Mouse (Mus musculus) small intestine, adult 2 months (tissue): ENCODE data around the gene Creb3l4. TPM values are rescaled to one million over a fixed set of nuclear protein-coding genes. Genes with fewer than 3 reads are reported as not detected.

Experiments used
- H3K27ac ChIP-seq: fragments of 200-500 bp; 2 replicates; pipeline ENCODE4 v1.5.1; 2012; ENCODE audit warnings: low read depth, low read length, control low read depth, inconsistent platforms; ENCODE audit not compliant: insufficient read depth
- H3K27me3 ChIP-seq: fragments of 200-500 bp; 2 replicates; pipeline ENCODE4 v1.6.1; 2012; ENCODE audit warnings: mild to moderate bottlenecking, moderate library complexity, low read length, inconsistent platforms; ENCODE audit not compliant: control insufficient read depth, insufficient read depth
- H3K36me3 ChIP-seq: fragments of 200-500 bp; 2 replicates; pipeline ENCODE4 v1.6.1; 2012; ENCODE audit warnings: mild to moderate bottlenecking, low read length, control low read depth, inconsistent platforms; ENCODE audit not compliant: control insufficient read depth, insufficient read depth
- H3K4me1 ChIP-seq: fragments of 200-500 bp; 2 replicates; pipeline ENCODE4 v1.6.1; 2012; ENCODE audit warnings: low read length, inconsistent platforms, mixed read lengths; ENCODE audit not compliant: control insufficient read depth, insufficient read depth, insufficient read length
- H3K4me3 ChIP-seq: fragments of 200-500 bp; 2 replicates; pipeline ENCODE4 v1.5.1; 2012; ENCODE audit warnings: low read depth, mild to moderate bottlenecking, control low read depth, inconsistent platforms, low read length, moderate library complexity
- CTCF ChIP-seq: fragments of 200-500 bp; IDR thresholded peaks from 2 replicates; pipeline ENCODE4 v1.5.1; 2012; ENCODE audit warnings: low read depth, mild to moderate bottlenecking, control low read depth, inconsistent platforms, low read length, moderate library complexity, mixed read lengths; ENCODE audit not compliant: insufficient replicate concordance, insufficient read length; ENCODE audit errors: extremely low read depth
- POLR2A ChIP-seq: fragments of 200-500 bp; IDR thresholded peaks from 2 replicates; pipeline ENCODE4 v1.6.1; 2012; ENCODE audit warnings: low read depth, mild to moderate bottlenecking, control low read depth, inconsistent platforms, low read length, moderate library complexity
- WGBS: fragments of 180-500 bp; shearing (Covaris S2); methylation state at CpG from one replicate; pipeline ENCODE4 v1.1.7; 2018; 5-methylcytosine and 5-hydroxymethylcytosine counted together
- polyA plus RNA-seq: library from polyadenylated mRNA; depleted of rRNA; stranded (reverse); fragments of >200 nt; gene quantifications from 2 replicates; pipeline ENCODE4 v1.2.3, GENCODE M21; 2012

The Creb3l4 gene
- polyA plus RNA-seq, 1 experiment, result 7.0 TPM

GRCm38 (mm10) chr3:90224331-90224730 lies 19.0 kb downstream of the Creb3l4 start:
- Histone ChIP-seq H3K4me3 (no peak overlapping the region), H3K27ac (no peak overlapping the region), H3K36me3 (0 out of 2 replicates have a peak, but pooled peaks cover 1% of the 10 kb centered on the region), H3K4me1 (peaks cover 2% of the 10 kb centered on the region; the same call in 1 of the 2 replicates), H3K27me3 (no peaks in the 10 kb centered on the region)
- no peak for TF ChIP-seq POLR2A
- TF ChIP-seq CTCF, result no peak
- 80% methylated on average over 10 of the region's 10 CpGs for WGBS

DNA sequence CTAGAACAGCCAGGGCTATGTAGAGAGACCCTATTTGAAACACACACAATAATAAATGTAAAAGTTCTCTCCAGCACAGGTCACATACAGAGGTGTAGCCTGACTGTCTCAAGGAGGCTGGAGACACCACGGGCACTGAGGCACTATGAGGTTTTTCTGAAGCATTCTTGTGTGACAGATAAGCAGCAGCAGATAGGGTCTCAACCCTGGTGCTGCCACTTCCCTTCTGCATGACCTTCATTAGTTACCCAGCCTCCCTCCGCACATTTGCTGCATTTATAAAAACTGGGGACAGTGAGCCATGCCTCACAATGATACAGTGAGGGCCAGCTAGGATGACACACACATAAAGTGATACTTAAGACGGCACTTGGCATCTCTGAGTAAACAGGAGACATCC lies 20.4 kb downstream of the Creb3l4 start:
- WGBS, result 85% methylated on average over 3 of the region's 3 CpGs
- no peak for TF ChIP-seq POLR2A
- no peak for TF ChIP-seq CTCF
- H3K36me3 ChIP-seq, result 0 out of 2 replicates have a peak, but pooled peaks cover 1% of the 10 kb centered on the region
- no peaks in the 10 kb centered on the region for H3K27me3 ChIP-seq
- H3K4me1 ChIP-seq, result peaks cover 2% of the 10 kb centered on the region; the same call in 1 of the 2 replicates
- H3K4me3 ChIP-seq, result no peak overlapping the region
- H3K27ac ChIP-seq, result no peak overlapping the region

DNA sequence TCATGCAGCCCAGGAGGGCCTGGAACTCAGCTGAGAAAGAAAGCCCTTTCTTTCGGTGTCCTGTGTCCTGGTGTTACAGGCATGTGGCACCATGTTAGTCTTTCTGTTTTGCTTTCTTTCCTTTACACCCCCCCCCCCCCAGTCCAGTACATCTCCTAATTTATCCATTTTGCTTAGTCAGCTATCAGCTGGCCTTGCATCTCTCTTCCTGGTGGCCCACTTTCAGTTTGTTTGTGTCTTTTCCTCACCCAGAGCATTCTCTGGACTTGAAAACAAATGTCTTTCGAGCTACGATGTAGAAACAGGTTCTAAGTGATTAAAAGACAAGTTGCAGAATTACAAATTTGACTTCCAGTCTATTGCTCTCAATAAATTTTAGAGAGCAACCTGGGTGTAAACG lies 20.9 kb downstream of the Creb3l4 start:
- Histone ChIP-seq H3K36me3 (0 out of 2 replicates have a peak, but pooled peaks cover 1% of the 10 kb centered on the region), H3K4me3 (no peak overlapping the region), H3K4me1 (peaks cover 2% of the 10 kb centered on the region; the same call in 1 of the 2 replicates), H3K27me3 (no peaks in the 10 kb centered on the region), H3K27ac (no peak overlapping the region)
- WGBS, result 77% methylated on average over 4 of the region's 4 CpGs
- TF ChIP-seq POLR2A (no peak), CTCF (no peak)

- Histone ChIP-seq H3K27ac (no peak overlapping the region), H3K4me3 (no peak overlapping the region), H3K36me3 (0 out of 2 replicates have a peak, but pooled peaks cover 1% of the 10 kb centered on the region), H3K27me3 (no peaks in the 10 kb centered on the region), H3K4me1 (peaks cover 2% of the 10 kb centered on the region; the same call in 1 of the 2 replicates)
- WGBS, result 26% methylated on average over 5 of the region's 5 CpGs
- TF ChIP-seq POLR2A, result no peak
- TF ChIP-seq CTCF, result no peak
Observed at GRCm38 (mm10) chr3:90221123-90221522, 22.2 kb downstream of the Creb3l4 start.

GRCm38 (mm10) chr3:90220531-90220951 lies 22.8 kb downstream of the Creb3l4 start:
- H3K4me1 ChIP-seq, result peaks cover 2% of the 10 kb centered on the region; the same call in 1 of the 2 replicates
- TF ChIP-seq POLR2A (no peak), CTCF (peak; percentile 6; the same call in 1 of the 2 replicates)
- 1% methylated on average over 20 of the region's 20 CpGs for WGBS
- H3K4me3 ChIP-seq, result peak overlapping the region; percentile 90
- H3K27me3 ChIP-seq, result no peaks in the 10 kb centered on the region
- 0 out of 2 replicates have a peak, but pooled peaks cover 1% of the 10 kb centered on the region for H3K36me3 ChIP-seq
- H3K27ac ChIP-seq, result peak overlapping the region; percentile 74

DNA sequence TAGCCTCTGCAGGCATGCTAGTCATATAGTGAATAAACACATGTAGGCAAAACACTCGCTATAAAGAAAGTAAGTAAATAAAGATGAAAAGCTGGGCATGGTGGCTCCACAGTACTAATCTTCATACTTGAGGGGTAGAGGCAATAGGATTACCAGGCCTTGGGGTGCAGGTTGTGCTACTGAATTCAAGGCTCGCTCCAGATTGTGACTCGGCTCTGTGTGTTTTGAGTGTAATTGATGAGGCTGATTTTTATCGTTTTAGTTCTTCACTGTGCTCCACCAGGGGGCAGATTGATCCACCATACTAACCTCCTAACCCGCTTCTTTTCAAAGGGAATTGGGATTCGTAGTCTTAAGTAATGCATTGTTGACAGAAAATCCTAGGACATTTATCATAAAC lies 23.2 kb downstream of the Creb3l4 start:
- Histone ChIP-seq H3K27ac (peak overlapping the region; percentile 74), H3K4me1 (peaks cover 2% of the 10 kb centered on the region; the same call in 1 of the 2 replicates), H3K36me3 (0 out of 2 replicates have a peak, but pooled peaks cover under 1% of the 10 kb centered on the region), H3K27me3 (no peaks in the 10 kb centered on the region), H3K4me3 (no peak overlapping the region)
- TF ChIP-seq POLR2A (no peak), CTCF (peak; percentile 13; the same call in 1 of the 2 replicates)
- WGBS, result 3% methylated on average over 6 of the region's 6 CpGs

- 47% methylated on average over 1 of the region's 1 CpGs for WGBS
- no peak overlapping the region for H3K4me3 ChIP-seq
- no peak overlapping the region for H3K27ac ChIP-seq
- H3K36me3 ChIP-seq, result peaks cover 9% of the 10 kb centered on the region
- H3K27me3 ChIP-seq, result no peaks in the 10 kb centered on the region
- H3K4me1 ChIP-seq, result peaks cover 6% of the 10 kb centered on the region
- TF ChIP-seq POLR2A (no peak), CTCF (no peak)
Observed at GRCm38 (mm10) chr3:90215825-90216380, 27.4 kb downstream of the Creb3l4 start.
